Mouse (Mus musculus) CH12.LX (cell line): Measurements from ENCODE around the gene Slc35d3. TPM values are rescaled to one million over a fixed set of nuclear protein-coding genes. Genes with fewer than 3 reads are reported as not detected.
A peak's percentile ranks its signal among the peaks of the same experiment; 100 is the strongest.

Experiments used
- DNase-seq: peaks from one replicate; pipeline ENCODE4 v3.0.0-alpha.2; 2013; ENCODE audit errors: extremely low read depth
- H3K27ac ChIP-seq: 2 replicates; pipeline ENCODE4 v1.5.1; 2012; ENCODE audit warnings: low read depth, mild to moderate bottlenecking, control low read depth, moderate library complexity; ENCODE audit not compliant: insufficient read depth
- H3K27me3 ChIP-seq: replicated peaks from 2 replicates; pipeline ENCODE3; 2012; ENCODE audit warnings: inconsistent platforms
- H3K36me3 ChIP-seq, 2 experiments: replicated peaks in 1 of 2; 2 replicates each; pipeline versions ENCODE3 to v1.6.1; 2012; ENCODE audit warnings: inconsistent platforms in 1 of 2, low read length in 1 of 2, mild to moderate bottlenecking in 1 of 2, mixed read lengths in 1 of 2, moderate library complexity in 1 of 2; ENCODE audit not compliant: control insufficient read depth in 1 of 2, insufficient read depth in 1 of 2
- H3K4me1 ChIP-seq, 2 experiments: 2 replicates each; pipeline ENCODE4 v1.6.1; 2012; ENCODE audit warnings: inconsistent platforms in 1 of 2, moderate library complexity in 1 of 2; ENCODE audit not compliant: insufficient read depth in 2 of 2, control insufficient read depth in 1 of 2
- H3K4me2 ChIP-seq: 2 replicates; pipeline ENCODE4 v1.6.1; 2012; ENCODE audit warnings: low read depth, mild to moderate bottlenecking, control low read depth; ENCODE audit not compliant: poor library complexity, insufficient read depth, severe bottlenecking
- H3K4me3 ChIP-seq, 3 experiments: fragments of 150-350 bp in 1 of 3; sonication (generic) in 1 of 3; replicated peaks in 1 of 3; 2 replicates each; pipeline versions ENCODE3 to v1.5.1; 2011 to 2012; ENCODE audit warnings: low read depth in 2 of 3, low read length in 2 of 3, mild to moderate bottlenecking in 2 of 3, moderate library complexity in 2 of 3, control low read depth in 1 of 3, improper control_type of control experiment in 1 of 3, inconsistent platforms in 1 of 3, mixed read lengths in 1 of 3; ENCODE audit not compliant: poor library complexity in 1 of 3
- H3K79me2 ChIP-seq: replicated peaks from 2 replicates; pipeline ENCODE4 v1.6.1; 2012; ENCODE audit warnings: mild to moderate bottlenecking, moderate library complexity; ENCODE audit not compliant: control insufficient read depth, poor library complexity, insufficient read depth, severe bottlenecking; ENCODE audit errors: extremely low read depth
- H3K9ac ChIP-seq: 2 replicates; pipeline ENCODE4 v1.6.1; 2012; ENCODE audit warnings: low read depth, mild to moderate bottlenecking, control low read depth, moderate library complexity; ENCODE audit not compliant: insufficient read depth
- H3K9me3 ChIP-seq: replicated peaks from 2 replicates; pipeline ENCODE3; 2012; ENCODE audit warnings: low read length, inconsistent platforms, mixed read lengths
- BHLHE40 ChIP-seq: IDR thresholded peaks from 2 replicates; pipeline ENCODE4 v1.6.1; 2011; ENCODE audit warnings: mild to moderate bottlenecking, low read depth, low read length, improper control_type of control experiment
- CHD1 ChIP-seq: IDR thresholded peaks from 2 replicates; pipeline ENCODE4 v1.6.1; 2012; ENCODE audit warnings: low read depth, low read length, improper control_type of control experiment, inconsistent platforms
- CHD2 ChIP-seq: IDR thresholded peaks from 2 replicates; pipeline ENCODE4 v1.6.1; 2011; ENCODE audit warnings: low read length, improper control_type of control experiment
- E2F4 ChIP-seq: IDR thresholded peaks from 2 replicates; pipeline ENCODE4 v1.6.1; 2011; ENCODE audit warnings: low read depth, low read length, improper control_type of control experiment; ENCODE audit not compliant: insufficient replicate concordance
- ELF1 ChIP-seq: IDR thresholded peaks from 2 replicates; pipeline ENCODE4 v1.6.1; 2014; ENCODE audit warnings: low read depth, mild to moderate bottlenecking, inconsistent platforms, low read length, improper control_type of control experiment
- ETS1 ChIP-seq: conservative IDR thresholded peaks from 2 replicates; pipeline ENCODE4 v1.6.1; 2012; ENCODE audit warnings: low read depth, mild to moderate bottlenecking, inconsistent platforms, low read length, improper control_type of control experiment, moderate library complexity
- GABPA ChIP-seq: IDR thresholded peaks from 2 replicates; pipeline ENCODE4 v1.6.1; 2012; ENCODE audit warnings: low read depth, low read length, improper control_type of control experiment, inconsistent platforms; ENCODE audit not compliant: insufficient replicate concordance
- KAT2A ChIP-seq: IDR thresholded peaks from 2 replicates; pipeline ENCODE4 v1.6.1; 2012; ENCODE audit warnings: low read length, improper control_type of control experiment, inconsistent platforms; ENCODE audit not compliant: insufficient replicate concordance
- MAZ ChIP-seq: IDR thresholded peaks from 2 replicates; pipeline ENCODE4 v1.6.1; 2012; ENCODE audit warnings: low read depth, mild to moderate bottlenecking, inconsistent platforms, low read length, improper control_type of control experiment, moderate library complexity
- NRF1 ChIP-seq: IDR thresholded peaks from 2 replicates; pipeline ENCODE4 v1.6.1; 2014; ENCODE audit warnings: low read depth, mild to moderate bottlenecking, inconsistent platforms, low read length, improper control_type of control experiment, moderate library complexity
- PAX5 ChIP-seq: IDR thresholded peaks from 2 replicates; pipeline ENCODE4 v1.6.1; 2012; ENCODE audit warnings: low read length, inconsistent platforms, mixed read lengths
- POLR2A ChIP-seq: IDR thresholded peaks from 2 replicates; pipeline ENCODE4 v1.6.1; 2011; ENCODE audit warnings: low read depth, mild to moderate bottlenecking, improper control_type of control experiment, low read length
- TCF12 ChIP-seq: IDR thresholded peaks from 2 replicates; pipeline ENCODE4 v1.6.1; 2014; ENCODE audit warnings: low read depth, mild to moderate bottlenecking, inconsistent platforms, low read length, improper control_type of control experiment
- UBTF ChIP-seq: IDR thresholded peaks from 2 replicates; pipeline ENCODE4 v1.6.1; 2012; ENCODE audit warnings: low read depth, mild to moderate bottlenecking, inconsistent platforms, low read length, improper control_type of control experiment, moderate library complexity
- USF1 ChIP-seq: IDR thresholded peaks from 2 replicates; pipeline ENCODE4 v1.6.1; 2014; ENCODE audit warnings: low read depth, mild to moderate bottlenecking, inconsistent platforms, low read length, improper control_type of control experiment
- USF2 ChIP-seq: conservative IDR thresholded peaks from 2 replicates; pipeline ENCODE4 v1.6.1; 2011; ENCODE audit warnings: low read depth, low read length, improper control_type of control experiment
- ZNF384 ChIP-seq: IDR thresholded peaks from 2 replicates; pipeline ENCODE4 v1.6.1; 2012; ENCODE audit warnings: low read depth, low read length, improper control_type of control experiment, inconsistent platforms
- dilution Hi-C: fragments of 300-500 bp; cut with MboI; formaldehyde crosslinking; loops from 2 replicates; pipeline ENCODE4 v1.14.3; 2020; ENCODE audit warnings: low sequenced_read_pairs; ENCODE audit not compliant: extremely low pct_unique_long_range_greater_than_20kb, extremely low pct_ligation_motif_present
- in situ Hi-C: fragments of 300-500 bp; cut with MboI; formaldehyde crosslinking; loops from 3 replicates; pipeline ENCODE4 v1.14.3; 2019; ENCODE audit warnings: low sequenced_read_pairs, low pct_ligation_motif_present, low pct_unique_long_range_greater_than_20kb, mixed read lengths
- polyA plus RNA-seq: library from polyadenylated mRNA; unstranded; fragments of >175 nt; gene quantifications from 2 replicates; pipeline ENCODE4 v1.2.1, GENCODE M21; 2012; ENCODE audit warnings: low read depth; ENCODE audit not compliant: insufficient read length
- total RNA-seq, 2 experiments: library from RNA; depleted of rRNA; stranded (reverse); fragments of 300-350 nt in 1 of 2; fragments of >200 nt in 1 of 2; gene quantifications; 2 replicates each; pipeline ENCODE4 v1.2.3; 2012 to 2014

Gene Slc35d3
- total and polyA plus RNA-seq, 3 experiments, result 0.40 to 0.93 (median 0.52) TPM

GRCm38 (mm10) chr10:19855597-19856306 lies 4.5 kb upstream of the Slc35d3 start:
- Histone ChIP-seq H3K4me3 (no peak overlapping the region), H3K9me3 (peaks cover under 1% of the 10 kb centered on the region), H3K36me3 (peaks cover 0 to 9% of the 10 kb centered on the region in 2 experiments), H3K27me3 (peaks cover 20% of the 10 kb centered on the region), H3K79me2 (no peaks in the 10 kb centered on the region), H3K27ac (no peak overlapping the region), H3K4me1 (peaks cover 7 to 29% of the 10 kb centered on the region in 2 experiments), H3K4me2 (no peak overlapping the region), H3K9ac (no peak overlapping the region)
- TF ChIP-seq ETS1 (no peak), PAX5 (no peak), NRF1 (no peak), E2F4 (no peak), KAT2A (no peak), USF1 (no peak), ZNF384 (no peak), UBTF (no peak), GABPA (no peak), TCF12 (no peak)
- no peak for DNase-seq
- in situ Hi-C loops (no loop called here), dilution Hi-C loops (no loop called here)

GRCm38 (mm10) chr10:19853609-19854008 lies 2.4 kb upstream of the Slc35d3 start:
- in situ Hi-C loops, result no loop called here
- Histone ChIP-seq H3K9ac (no peak overlapping the region), H3K27ac (no peak overlapping the region), H3K36me3 (peaks cover 0 to under 1% of the 10 kb centered on the region in 2 experiments), H3K9me3 (peaks cover 14% of the 10 kb centered on the region), H3K27me3 (peaks cover 35% of the 10 kb centered on the region), H3K4me3 (no peak overlapping the region), H3K4me1 (peaks cover 14 to 38% of the 10 kb centered on the region in 2 experiments), H3K79me2 (no peaks in the 10 kb centered on the region), H3K4me2 (no peak overlapping the region)
- dilution Hi-C loops, result no loop called here
- peak; percentile 89 for TF ChIP-seq MAZ
- TF ChIP-seq CHD1, result no peak
- TF ChIP-seq ETS1, result peak; percentile 44; the same call in 1 of the 2 replicates
- no peak for TF ChIP-seq ZNF384
- TF ChIP-seq ELF1, result peak; percentile 67
- TF ChIP-seq POLR2A, result no peak
- TF ChIP-seq BHLHE40, result no peak
- no peak for TF ChIP-seq CHD2
- no peak for TF ChIP-seq E2F4
- no peak for TF ChIP-seq USF2
- peak; percentile 59 for DNase-seq
